ENCODE assay signal across 7 mouse cellular contexts in genomic region chr9:21161209-21161909, GRCm38 (mm10). TPM values are rescaled to one million over a fixed set of nuclear protein-coding genes. Genes with fewer than 3 reads are reported as not detected.
DNase-seq lines count a peak whose midpoint lies in the region; ATAC-seq and TF ChIP-seq lines count a peak whose summit lies in the region.

No protein-coding gene starts in this region.

- ATAC-seq in limb, embryonic 11.5 days (ENCODE audit: insufficient number of reproducible peaks, low FRiP score, low TSS enrichment, low read depth): peak; percentile 32; the same call in 1 of the 2 replicates
- ATAC-seq in midbrain, embryonic 13.5 days: peak; percentile 59

- peak overlapping the region; percentile 74 for H3K4me3 ChIP-seq in embryonic facial prominence, embryonic 10.5 days
- peak overlapping the region; percentile 45 for H3K4me3 ChIP-seq in limb, embryonic 11.5 days (ENCODE audit: low read depth, low read length)
- peak overlapping the region; percentile 56 for H3K4me3 ChIP-seq in midbrain, embryonic 13.5 days (replicated peaks)
- H3K4me3 ChIP-seq in small intestine, adult 2 months (ENCODE audit: low read depth, low read length): peak overlapping the region; percentile 63

- H3K36me3 ChIP-seq in embryonic facial prominence, embryonic 10.5 days (replicated peaks): no peaks in the 10 kb centered on the region
- no peaks in the 10 kb centered on the region for H3K36me3 ChIP-seq in limb, embryonic 11.5 days (ENCODE audit: control insufficient read depth, insufficient read depth, low read length)
- no peaks in the 10 kb centered on the region for H3K36me3 ChIP-seq in midbrain, embryonic 13.5 days
- H3K36me3 ChIP-seq in small intestine, adult 2 months (ENCODE audit: control insufficient read depth, insufficient read depth, low read length): no peaks in the 10 kb centered on the region

- peak overlapping the region; percentile 86 for H3K27ac ChIP-seq in embryonic facial prominence, embryonic 10.5 days (replicated peaks)
- no peak overlapping the region for H3K27ac ChIP-seq in limb, embryonic 11.5 days (replicated peaks; ENCODE audit: low read depth, low read length)
- H3K27ac ChIP-seq in midbrain, embryonic 13.5 days: no peak overlapping the region
- no peak overlapping the region for H3K27ac ChIP-seq in small intestine, adult 2 months (ENCODE audit: insufficient read depth, low read depth, low read length)

- under 1% methylated on average over 52 of the region's 52 CpGs for WGBS in embryonic facial prominence, embryonic 10.5 days
- under 1% methylated on average over 52 of the region's 52 CpGs for WGBS in limb, embryonic 11.5 days
- 1% methylated on average over 52 of the region's 52 CpGs for WGBS in midbrain, embryonic 13.5 days
- 1% methylated on average over 52 of the region's 52 CpGs for WGBS in small intestine, adult 2 months

- peak; percentile 65; the same call in 1 of the 2 replicates for TF ChIP-seq CTCF in small intestine, adult 2 months (IDR thresholded peaks at IDR 0.05; ENCODE audit: extremely low read depth, insufficient read length, insufficient replicate concordance, low read depth, low read length)

- TF ChIP-seq POLR2A in small intestine, adult 2 months (IDR thresholded peaks at IDR 0.05; ENCODE audit: low read depth, low read length): 0 out of 2 replicates have a peak, but pooled peaks have one; percentile 26

- H3K9ac ChIP-seq in limb, embryonic 11.5 days (ENCODE audit: low read length): peak overlapping the region; percentile 68
- H3K9ac ChIP-seq in midbrain, embryonic 13.5 days (replicated peaks): peak overlapping the region; percentile 72

- H3K27me3 ChIP-seq in embryonic facial prominence, embryonic 10.5 days (replicated peaks; ENCODE audit: low read depth, poor library complexity, severe bottlenecking): peaks cover 59% of the 10 kb centered on the region
- peaks cover 43% of the 10 kb centered on the region for H3K27me3 ChIP-seq in limb, embryonic 11.5 days (ENCODE audit: control insufficient read depth, insufficient read depth, low read length)
- peaks cover 49% of the 10 kb centered on the region for H3K27me3 ChIP-seq in midbrain, embryonic 13.5 days
- peaks cover 27% of the 10 kb centered on the region for H3K27me3 ChIP-seq in small intestine, adult 2 months (ENCODE audit: control insufficient read depth, insufficient read depth, low read length)

- H3K4me2 ChIP-seq in limb, embryonic 11.5 days (ENCODE audit: low read depth, severe bottlenecking): peak overlapping the region; percentile 80
- H3K4me2 ChIP-seq in midbrain, embryonic 13.5 days (replicated peaks): peak overlapping the region; percentile 76

- peaks cover 39% of the 10 kb centered on the region for H3K4me1 ChIP-seq in embryonic facial prominence, embryonic 10.5 days
- H3K4me1 ChIP-seq in limb, embryonic 11.5 days (ENCODE audit: control insufficient read depth, insufficient read depth, low read length): peaks cover 16% of the 10 kb centered on the region
- peaks cover 31% of the 10 kb centered on the region for H3K4me1 ChIP-seq in midbrain, embryonic 13.5 days (replicated peaks)
- H3K4me1 ChIP-seq in small intestine, adult 2 months (ENCODE audit: control insufficient read depth, insufficient read depth, insufficient read length, low read length): peaks cover 18% of the 10 kb centered on the region

- peaks cover 3% of the 10 kb centered on the region; the same call in 1 of the 2 replicates for H3K9me3 ChIP-seq in embryonic facial prominence, embryonic 10.5 days
- no peaks in the 10 kb centered on the region; the same call in 1 of the 2 replicates for H3K9me3 ChIP-seq in limb, embryonic 11.5 days (ENCODE audit: control insufficient read depth, low read length)
- H3K9me3 ChIP-seq in midbrain, embryonic 13.5 days: no peaks in the 10 kb centered on the region

- peak; percentile 93 for DNase-seq in adrenal gland, postnatal 10 days
- DNase-seq in embryonic facial prominence, embryonic 10.5 days (ENCODE audit: low spot score): peak; percentile 91
- peak; percentile 98 for DNase-seq in heart, adult 11 months
- DNase-seq in kidney, adult 18-20 months: peak; percentile 90
- DNase-seq in limb, embryonic 11.5 days (ENCODE audit: low spot score): peak; percentile 93

RNA-seq across cellular contexts. Expression of gene Pde4a, which starts 4.2 kb away (rescaled TPM):
- total RNA-seq in adrenal gland, postnatal 10 days (2021): 10 to 100 TPM; 22.7 to 31.5 TPM
- 4.9 and 5.3 TPM in 2 replicates for polyA plus RNA-seq in embryonic facial prominence, embryonic 10.5 days (2016; fragmentation: Nextera tagmentation; extraction: Ambion mirVana)
- polyA plus RNA-seq in limb, embryonic 11.5 days (2014; fragmentation: Nextera tagmentation; extraction: Ambion mirVana): 3.3 and 5.3 TPM in 2 replicates
- 20.1 and 20.2 TPM in 2 replicates for polyA plus RNA-seq in midbrain, embryonic 13.5 days (2015; fragmentation: Nextera tagmentation; extraction: Ambion mirVana)
- polyA plus RNA-seq in small intestine, adult 2 months (2012; rRNA removed): 5.1 and 7.1 TPM in 2 replicates

RNA-seq across cellular contexts. Expression of gene Cdc37, which starts 11.6 kb away (rescaled TPM):
- 100 to 1,000 TPM; 155 to 160 TPM for total RNA-seq in adrenal gland, postnatal 10 days (2021)
- polyA plus RNA-seq in embryonic facial prominence, embryonic 10.5 days (2016; fragmentation: Nextera tagmentation; extraction: Ambion mirVana): 418 and 430 TPM in 2 replicates
- 407 and 424 TPM in 2 replicates for polyA plus RNA-seq in limb, embryonic 11.5 days (2014; fragmentation: Nextera tagmentation; extraction: Ambion mirVana)
- polyA plus RNA-seq in midbrain, embryonic 13.5 days (2015; fragmentation: Nextera tagmentation; extraction: Ambion mirVana): 233 TPM in 2 replicates
- 14.4 and 24.9 TPM in 2 replicates for polyA plus RNA-seq in small intestine, adult 2 months (2012; rRNA removed)

RNA-seq across cellular contexts. Expression of gene Tyk2, which starts 30.3 kb away (rescaled TPM):
- 10 to 100 TPM; 12.5 to 18.6 TPM for total RNA-seq in adrenal gland, postnatal 10 days (2021)
- 14.8 and 16.1 TPM in 2 replicates for polyA plus RNA-seq in embryonic facial prominence, embryonic 10.5 days (2016; fragmentation: Nextera tagmentation; extraction: Ambion mirVana)
- 8.1 and 9.7 TPM in 2 replicates for polyA plus RNA-seq in limb, embryonic 11.5 days (2014; fragmentation: Nextera tagmentation; extraction: Ambion mirVana)
- polyA plus RNA-seq in midbrain, embryonic 13.5 days (2015; fragmentation: Nextera tagmentation; extraction: Ambion mirVana): 11.5 and 12.2 TPM in 2 replicates
- polyA plus RNA-seq in small intestine, adult 2 months (2012; rRNA removed): 16.3 and 31.2 TPM in 2 replicates
